Comparison of ENCODE assay signal across 11 mouse cellular contexts in genomic region chrX:62180089-62180488, GRCm38 (mm10).
DNase-seq lines count a peak whose midpoint lies in the region; ATAC-seq and TF ChIP-seq lines count a peak whose summit lies in the region.
"Had no signal": no experiment of that assay in that cellular context is flagged by ENCODE, and none has a peak within 500 bp of the region (broad histone marks: within the 10 kb centered on the region; RNA-seq: fewer than 3 reads in every experiment).

No protein-coding gene starts in this region.

- no peaks in the 10 kb centered on the region for H3K4me1 ChIP-seq in kidney, postnatal 0 days (replicated peaks; ENCODE audit: insufficient read depth, low read length)
- no peaks in the 10 kb centered on the region for H3K4me1 ChIP-seq in E14TG2a.4 (replicated peaks; ENCODE audit: low read depth, low read length)
- no peaks in the 10 kb centered on the region for H3K4me1 ChIP-seq in heart, embryonic 11.5 days (ENCODE audit: control insufficient read depth, insufficient read depth, low read length)
- H3K4me1 ChIP-seq: embryonic facial prominence, embryonic 12.5 days had no signal

- no peak for ATAC-seq in kidney, postnatal 0 days (replicated peaks; ENCODE audit: low FRiP score, low read depth)
- ATAC-seq in heart, embryonic 11.5 days (replicated peaks; ENCODE audit: insufficient number of reproducible peaks, low FRiP score, low TSS enrichment), result no peak

- peak; percentile 42; the same call in 1 of the 2 replicates for TF ChIP-seq CTCF in kidney, postnatal 0 days (IDR thresholded peaks at IDR 0.05; ENCODE audit: low read depth)
- peak; percentile 53 for TF ChIP-seq CTCF in E14TG2a.4 (conservative IDR thresholded peaks at IDR 0.05; ENCODE audit: low read length)

- H3K4me3 ChIP-seq in kidney, postnatal 0 days (replicated peaks; ENCODE audit: low read depth, low read length), result no peak overlapping the region
- H3K4me3 ChIP-seq in E14TG2a.4 (replicated peaks; ENCODE audit: low read length), result no peak overlapping the region
- H3K4me3 ChIP-seq in heart, embryonic 11.5 days (ENCODE audit: low read depth, low read length), result no peak overlapping the region
- H3K4me3 ChIP-seq: embryonic facial prominence, embryonic 12.5 days had no signal

- no peaks in the 10 kb centered on the region for H3K36me3 ChIP-seq in kidney, postnatal 0 days (ENCODE audit: insufficient read depth, low read length)
- no peaks in the 10 kb centered on the region for H3K36me3 ChIP-seq in E14TG2a.4 (ENCODE audit: insufficient read depth, low read length)
- no peaks in the 10 kb centered on the region for H3K36me3 ChIP-seq in heart, embryonic 11.5 days (ENCODE audit: control insufficient read depth, insufficient read depth, low read length)
- H3K36me3 ChIP-seq: embryonic facial prominence, embryonic 12.5 days had no signal

- 66% methylated on average over 4 of the region's 4 CpGs for WGBS in kidney, postnatal 0 days
- WGBS in heart, embryonic 11.5 days (ENCODE audit: insufficient replicate concordance), result 71% methylated on average over 4 of the region's 4 CpGs

- H3K27me3 ChIP-seq in kidney, postnatal 0 days (ENCODE audit: insufficient read depth, low read length), result no peaks in the 10 kb centered on the region
- H3K27me3 ChIP-seq in E14TG2a.4 (ENCODE audit: insufficient read depth, low read length), result no peaks in the 10 kb centered on the region
- H3K27me3 ChIP-seq in heart, embryonic 11.5 days (ENCODE audit: control insufficient read depth, insufficient read depth, low read length), result no peaks in the 10 kb centered on the region
- H3K27me3 ChIP-seq: embryonic facial prominence, embryonic 12.5 days had no signal

- no peak overlapping the region for H3K4me2 ChIP-seq in kidney, postnatal 0 days (ENCODE audit: low read length)
- no peak overlapping the region for H3K4me2 ChIP-seq in heart, embryonic 11.5 days
- H3K4me2 ChIP-seq: embryonic facial prominence, embryonic 12.5 days had no signal

- H3K9me3 ChIP-seq in kidney, postnatal 0 days (replicated peaks; ENCODE audit: low read length), result no peaks in the 10 kb centered on the region
- H3K9me3 ChIP-seq in E14TG2a.4 (ENCODE audit: low read length), result no peaks in the 10 kb centered on the region
- H3K9me3 ChIP-seq in heart, embryonic 11.5 days (replicated peaks; ENCODE audit: control insufficient read depth, low read length), result no peaks in the 10 kb centered on the region
- H3K9me3 ChIP-seq: embryonic facial prominence, embryonic 12.5 days had no signal

- H3K27ac ChIP-seq in kidney, postnatal 0 days, result no peak overlapping the region
- H3K27ac ChIP-seq in heart, embryonic 11.5 days (ENCODE audit: low read depth, low read length), result no peak overlapping the region
- H3K27ac ChIP-seq: embryonic facial prominence, embryonic 12.5 days had no signal

- H3K9ac ChIP-seq in kidney, postnatal 0 days (ENCODE audit: low read depth, low read length), result no peak overlapping the region
- no peak overlapping the region for H3K9ac ChIP-seq in heart, embryonic 11.5 days (ENCODE audit: low read depth, low read length)
- H3K9ac ChIP-seq: embryonic facial prominence, embryonic 12.5 days had no signal

- DNase-seq in adrenal gland, postnatal 10 days, result peak; percentile 5
- DNase-seq in adrenal gland, postnatal 4 days (ENCODE audit: low spot score in 2 of 2), result no peak
- DNase-seq in kidney, postnatal 0 days (ENCODE audit: low spot score), result no peak
- DNase-seq in kidney, adult 11 months, result no peak
- DNase-seq in embryo, embryonic 11 days, result peak; percentile 0
- no peak for DNase-seq in spleen, adult 18-20 months
- DNase-seq: adrenal gland, adult 8-10 months; B cell, adult 2 months had no signal

Comparison
In these comparisons a context has a peak if more than half of its experiments do, and no peak if none do; other contexts are left out.
1. DNase-seq: peak in adrenal gland, postnatal 10 days (single experiment) and embryo, embryonic 11 days (single experiment); none in adrenal gland, postnatal 4 days (0 of 2), kidney, postnatal 0 days (single experiment), kidney, adult 11 months (single experiment) and spleen, adult 18-20 months (0 of 2).